Mouse (Mus musculus): ENCODE measurements at regions not wholly inside any gene's neighbourhood (a gene's known extent, or its start where the extent isn't known, plus 50 kb on each side); places are given as distances from the start of the nearest gene placed in this dataset.

DNA sequence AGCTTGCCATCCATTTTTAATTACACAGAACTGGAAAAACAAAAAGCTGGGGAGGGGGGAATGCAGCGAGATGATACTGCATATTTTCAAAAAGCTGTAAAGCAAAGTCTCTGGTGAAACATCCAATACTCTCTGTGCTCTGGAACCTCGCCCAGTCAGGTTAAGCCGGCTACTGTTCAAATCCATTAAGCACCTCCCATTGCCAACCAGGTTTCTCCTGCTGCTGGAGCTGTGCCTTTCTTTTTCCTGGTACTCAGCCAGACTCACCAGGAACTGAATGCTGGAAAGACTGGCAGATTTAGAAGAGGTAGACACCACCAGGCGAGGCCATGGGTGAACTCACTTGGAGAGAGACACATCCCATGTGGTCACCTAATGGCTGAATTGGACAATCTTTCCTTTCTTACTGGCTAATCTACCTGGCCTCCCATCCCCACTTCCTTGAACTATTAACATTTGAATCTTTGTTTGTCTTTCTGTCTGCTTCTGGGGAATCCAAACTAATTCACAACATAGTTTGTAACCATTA lies 1250.8 kb upstream of the Jmjd1c start:
- DNase-seq (ENCODE audit: low spot score in 2 of 2) = peak in 1 of 2 experiments; percentile 22

DNA sequence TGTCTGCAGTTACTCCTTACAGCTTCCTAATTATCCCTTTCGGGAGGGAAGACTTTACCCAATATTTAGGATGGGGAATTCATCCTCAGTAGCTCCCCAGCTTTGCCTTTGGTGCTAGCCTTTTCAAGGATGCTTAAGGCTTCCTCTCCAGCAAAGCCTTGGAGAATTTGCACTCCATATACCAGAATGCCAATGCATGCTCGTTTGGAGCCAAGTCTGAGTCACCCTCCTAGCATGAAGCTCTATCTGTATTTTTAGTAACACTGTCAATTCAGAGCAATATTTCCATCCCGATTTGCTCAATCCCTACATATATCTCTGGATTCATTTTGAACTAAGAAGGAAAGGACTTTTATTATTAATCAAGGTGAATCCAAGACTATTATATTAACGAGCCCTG lies 1249.8 kb upstream of the Jmjd1c start:
- DNase-seq (ENCODE audit: low spot score in 2 of 2) = peak; percentile 24 to 36

DNA sequence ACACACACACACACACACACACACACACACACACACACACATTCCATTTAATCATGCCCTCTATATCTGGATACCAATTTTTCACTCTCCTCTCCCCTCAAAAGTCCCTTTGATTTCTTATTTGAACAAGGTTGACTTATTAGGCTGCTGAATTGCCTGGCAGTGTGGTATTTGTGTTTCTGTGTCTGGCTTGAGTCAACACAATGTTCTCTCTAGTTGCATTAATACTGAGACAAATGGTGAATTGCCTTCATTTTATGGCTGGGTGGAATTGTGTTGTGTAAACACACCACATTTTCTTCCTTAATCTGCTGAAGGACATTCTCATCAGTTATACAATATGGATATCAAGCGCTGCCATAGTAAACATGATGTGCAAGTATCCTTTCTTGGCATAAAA lies 1248.3 kb upstream of the Jmjd1c start:
- DNase-seq (ENCODE audit: low spot score in 2 of 2) = no peak

DNA sequence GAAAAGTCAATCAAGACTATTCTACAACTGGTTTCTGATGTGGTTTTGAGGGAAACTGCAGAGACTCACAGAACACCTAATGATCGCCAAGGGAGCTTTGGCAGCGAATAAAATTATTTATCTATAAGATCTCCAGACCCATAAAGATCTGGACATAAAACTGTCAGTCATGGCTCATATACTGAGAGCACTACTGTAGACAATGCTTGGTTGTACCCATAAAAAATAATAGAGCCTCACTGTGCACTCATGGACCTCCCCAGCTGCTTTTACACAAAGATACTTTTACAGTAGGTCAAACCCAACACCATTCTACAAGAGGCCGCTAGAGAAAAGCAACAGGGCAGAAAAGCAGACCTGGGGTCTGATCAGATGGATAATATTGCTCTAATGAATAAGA lies 1206.0 kb upstream of the Jmjd1c start:
- no peak for DNase-seq (ENCODE audit: low spot score in 2 of 2)

DNA sequence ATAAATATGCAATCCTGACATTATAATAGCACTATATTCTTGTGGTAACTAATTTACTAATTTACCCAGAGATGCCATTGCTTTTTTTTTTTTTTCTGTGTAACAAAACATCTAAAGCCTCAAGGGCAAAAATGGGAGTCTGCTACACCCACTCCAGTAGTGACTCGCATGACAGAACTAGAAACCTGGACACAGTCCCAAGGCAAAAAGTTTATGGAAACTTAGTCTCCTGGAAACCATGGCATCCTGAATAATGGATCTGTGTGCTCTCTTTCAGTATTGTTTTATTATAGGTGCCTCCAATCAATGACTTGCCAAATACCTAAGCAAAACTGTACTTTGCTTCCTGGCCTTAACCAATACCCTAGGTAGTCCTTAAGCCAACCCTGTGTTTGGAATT lies 1188.4 kb upstream of the Jmjd1c start:
- DNase-seq (ENCODE audit: low spot score in 2 of 2) = no peak

DNA sequence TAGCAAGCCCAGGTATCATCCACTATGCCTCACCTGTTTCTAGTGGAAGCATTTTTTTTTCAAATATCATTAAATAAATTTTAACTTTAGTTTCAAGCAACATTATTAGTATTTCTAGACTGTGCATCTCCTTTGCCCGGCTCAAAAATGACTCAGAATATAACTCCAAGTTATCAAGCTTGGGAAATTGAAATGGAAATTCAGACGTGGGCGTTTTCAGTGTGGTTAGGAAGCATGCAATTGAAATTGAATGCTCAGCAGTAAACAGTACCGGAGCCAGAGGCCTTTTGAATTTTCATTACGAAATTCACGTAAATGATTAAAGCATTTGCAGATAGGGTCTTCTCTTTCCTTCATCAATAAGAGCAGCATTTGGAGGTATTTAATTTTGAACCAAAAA lies 1183.4 kb upstream of the Jmjd1c start:
- DNase-seq (ENCODE audit: low spot score in 2 of 2) = no peak

DNA sequence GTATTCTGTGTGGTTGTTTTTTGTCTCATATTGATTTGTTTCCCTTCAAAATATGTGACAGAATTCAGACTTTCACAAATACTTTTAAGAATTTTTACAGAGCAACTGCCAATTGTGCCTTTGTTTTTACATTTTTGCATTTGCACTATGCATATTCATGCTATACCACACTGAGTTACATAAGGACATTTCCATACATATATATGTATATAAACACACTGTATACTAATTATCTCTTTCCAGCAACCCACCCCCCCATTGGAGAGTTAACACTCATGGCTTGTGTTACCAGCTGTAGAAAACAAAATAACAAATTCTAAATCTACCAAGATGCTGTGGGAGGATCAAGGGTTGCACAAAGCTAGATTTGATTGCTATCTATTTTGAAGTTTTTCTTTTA lies 1163.8 kb upstream of the Jmjd1c start:
- no peak for DNase-seq (ENCODE audit: low spot score in 2 of 2)

DNA sequence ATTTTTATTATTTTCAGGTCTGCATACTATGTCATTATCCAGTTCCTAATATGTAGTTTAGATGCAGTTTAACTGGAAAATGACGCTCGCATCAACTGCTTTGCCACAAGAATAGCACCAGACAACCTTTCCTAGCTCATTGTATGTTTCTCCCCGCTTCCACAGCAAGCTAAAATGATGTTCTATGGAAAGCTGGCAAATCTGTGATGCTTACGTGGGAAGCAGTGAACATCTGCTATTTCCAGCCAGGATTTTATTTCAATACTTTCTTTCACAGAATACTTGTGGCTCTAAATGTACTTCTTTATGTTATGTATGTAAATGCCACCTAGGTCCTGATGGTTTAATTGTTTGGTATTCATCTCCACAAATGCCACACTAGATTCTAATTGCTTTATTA lies 1147.3 kb upstream of the Jmjd1c start:
- peak in 1 of 2 experiments; percentile 26 for DNase-seq (ENCODE audit: low spot score in 2 of 2)

DNA sequence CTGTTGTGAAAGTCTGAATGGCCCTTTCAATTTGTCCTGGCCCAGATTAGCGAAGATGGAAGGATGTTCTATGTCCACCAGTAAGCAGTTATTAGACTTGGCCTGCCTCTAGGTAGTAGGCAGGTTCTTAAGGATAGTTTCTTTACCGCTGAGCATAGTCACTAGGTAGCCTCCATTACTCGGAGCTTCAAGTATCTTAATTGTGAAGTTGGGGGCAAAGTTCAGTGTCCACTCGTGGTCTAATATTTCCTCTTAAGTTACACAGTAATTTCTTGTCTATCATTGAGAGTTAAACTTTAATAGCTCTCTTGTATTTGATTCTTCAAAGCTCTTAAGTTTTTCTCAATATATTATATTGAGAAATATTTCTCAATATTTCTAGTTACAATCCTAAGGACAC lies 1133.5 kb upstream of the Jmjd1c start:
- DNase-seq (ENCODE audit: low spot score in 2 of 2) = no peak

DNA sequence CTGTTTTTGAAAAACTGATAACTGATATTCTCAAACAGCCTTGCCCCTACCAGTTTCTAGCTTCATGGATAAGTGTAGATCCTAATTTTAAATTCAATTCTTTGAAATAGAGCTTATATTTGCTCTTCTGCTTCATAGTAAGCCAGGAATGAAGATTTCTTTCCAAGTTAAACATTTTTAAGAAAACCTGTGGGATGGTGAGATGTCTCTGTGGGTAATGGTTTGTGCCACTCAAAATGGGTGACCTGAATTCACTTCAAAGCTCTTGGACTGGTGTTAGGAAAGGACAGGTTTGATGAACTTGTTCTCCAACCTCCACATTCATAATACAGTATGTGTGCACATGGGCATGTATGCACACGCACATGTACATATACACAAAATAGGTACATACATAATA lies 1126.2 kb upstream of the Jmjd1c start:
- DNase-seq (ENCODE audit: low spot score in 2 of 2) = no peak
